Mouse (Mus musculus) lung, postnatal 10 days (tissue): ENCODE results near the gene Prcd.
"Not testable (repeated sequence)": the region's sequence is repeated elsewhere in the genome, so short reads cannot be mapped to it uniquely, and the experiment has no call there.

Experiments
- DNase-seq: peaks from one replicate; pipeline ENCODE4 v3.0.0; 2021

The Prcd gene

GRCm38 (mm10) chr11:116649711-116650337 lies 3.5 kb upstream of the Prcd start:
- no peak for DNase-seq

- no peak for DNase-seq
Observed at GRCm38 (mm10) chr11:116650811-116651210, 2.5 kb upstream of the Prcd start.

- no peak for DNase-seq
Observed at GRCm38 (mm10) chr11:116651339-116651738, 2.0 kb upstream of the Prcd start.

- no peak for DNase-seq
Observed at GRCm38 (mm10) chr11:116652330-116653098, 820 bp upstream of the Prcd start.

- DNase-seq: peak; percentile 76
Observed at GRCm38 (mm10) chr11:116653709-116654221, 431 bp downstream of the Prcd start.

- DNase-seq: peak; percentile 59
Observed at GRCm38 (mm10) chr11:116654255-116654821, 1.0 kb downstream of the Prcd start, which contains the start of gene Cygb. TSS of gene Cygb (minus strand) at chr11:116654313.

- peak; percentile 69 for DNase-seq
Observed at GRCm38 (mm10) chr11:116656348-116657191, 3.2 kb downstream of the Prcd start.

- peak; percentile 97 for DNase-seq
Observed at GRCm38 (mm10) chr11:116657311-116658223, 4.2 kb downstream of the Prcd start.

- DNase-seq: peak; percentile 39
Observed at GRCm38 (mm10) chr11:116658238-116658637, 4.9 kb downstream of the Prcd start.

GRCm38 (mm10) chr11:116659027-116659621 lies 5.8 kb downstream of the Prcd start:
- DNase-seq: no peak

GRCm38 (mm10) chr11:116660181-116660580 lies 6.8 kb downstream of the Prcd start:
- no peak for DNase-seq

- DNase-seq: no peak
Observed at GRCm38 (mm10) chr11:116661291-116661947, 8.1 kb downstream of the Prcd start.

- peak; percentile 42 for DNase-seq
Observed at GRCm38 (mm10) chr11:116661948-116662377, 8.6 kb downstream of the Prcd start.

GRCm38 (mm10) chr11:116665289-116665688 lies 12.0 kb downstream of the Prcd start:
- no peak for DNase-seq

GRCm38 (mm10) chr11:116666566-116666965 lies 13.2 kb downstream of the Prcd start:
- peak; percentile 84 for DNase-seq

GRCm38 (mm10) chr11:116667012-116667411 lies 13.7 kb downstream of the Prcd start:
- not testable (repeated sequence) for DNase-seq

- DNase-seq: peak; percentile 71
Observed at GRCm38 (mm10) chr11:116667930-116668329, 14.6 kb downstream of the Prcd start.

- DNase-seq: peak; percentile 57
Observed at GRCm38 (mm10) chr11:116668381-116668825, 15.1 kb downstream of the Prcd start.

- peak; percentile 44 for DNase-seq
Observed at GRCm38 (mm10) chr11:116668839-116669238, 15.5 kb downstream of the Prcd start.

GRCm38 (mm10) chr11:116669316-116669715 lies 16.0 kb downstream of the Prcd start:
- DNase-seq: no peak
